Mouse (Mus musculus) midbrain, embryonic 10.5 days (tissue): ENCODE data around the gene Serpinb1a. TPM values are rescaled to one million over a fixed set of nuclear protein-coding genes. Genes with fewer than 3 reads are reported as not detected.
A peak's percentile ranks its signal among the peaks of the same experiment; 100 is the strongest.

ENCODE experiments used
- DNase-seq: peaks from one replicate; pipeline ENCODE4 v3.0.0-alpha.2; 2017; ENCODE audit warnings: low spot score
- H3K27ac ChIP-seq: fragments of 300-500 bp; sonication (generic); replicated peaks from 2 replicates; pipeline ENCODE4 v1.5.1; 2016; ENCODE audit warnings: mild to moderate bottlenecking
- H3K27me3 ChIP-seq: fragments of 300-500 bp; sonication (generic); 2 replicates; pipeline ENCODE4 v1.6.1; 2016; ENCODE audit warnings: low read depth, mild to moderate bottlenecking; ENCODE audit not compliant: poor library complexity, severe bottlenecking
- H3K36me3 ChIP-seq: fragments of 300-500 bp; sonication (generic); 2 replicates; pipeline ENCODE4 v1.6.1; 2016; ENCODE audit warnings: mild to moderate bottlenecking, moderate library complexity
- H3K4me1 ChIP-seq: fragments of 300-500 bp; sonication (generic); 2 replicates; pipeline ENCODE4 v1.6.1; 2016
- H3K4me3 ChIP-seq: fragments of 300-500 bp; sonication (generic); 2 replicates; pipeline ENCODE4 v1.5.1; 2016; ENCODE audit warnings: mild to moderate bottlenecking, moderate library complexity
- H3K9me3 ChIP-seq: fragments of 300-500 bp; sonication (generic); replicated peaks from 2 replicates; pipeline ENCODE4 v1.6.1; 2016; ENCODE audit warnings: mild to moderate bottlenecking
- WGBS: fragments of 180-500 bp; shearing (Covaris S2); methylation state at CpG from one replicate; pipeline ENCODE4 v1.1.7; 2016; 5-methylcytosine and 5-hydroxymethylcytosine counted together
- polyA plus RNA-seq: library from polyadenylated mRNA; unstranded; fragments of >200 nt; fragmentation: Nextera tagmentation; extraction: Ambion mirVana; gene quantifications from 2 replicates; pipeline ENCODE4 v1.2.1, GENCODE M21; 2016

The Serpinb1a gene
- polyA plus RNA-seq, 1 experiment from 2014 or later, result 1.1 TPM

DNA sequence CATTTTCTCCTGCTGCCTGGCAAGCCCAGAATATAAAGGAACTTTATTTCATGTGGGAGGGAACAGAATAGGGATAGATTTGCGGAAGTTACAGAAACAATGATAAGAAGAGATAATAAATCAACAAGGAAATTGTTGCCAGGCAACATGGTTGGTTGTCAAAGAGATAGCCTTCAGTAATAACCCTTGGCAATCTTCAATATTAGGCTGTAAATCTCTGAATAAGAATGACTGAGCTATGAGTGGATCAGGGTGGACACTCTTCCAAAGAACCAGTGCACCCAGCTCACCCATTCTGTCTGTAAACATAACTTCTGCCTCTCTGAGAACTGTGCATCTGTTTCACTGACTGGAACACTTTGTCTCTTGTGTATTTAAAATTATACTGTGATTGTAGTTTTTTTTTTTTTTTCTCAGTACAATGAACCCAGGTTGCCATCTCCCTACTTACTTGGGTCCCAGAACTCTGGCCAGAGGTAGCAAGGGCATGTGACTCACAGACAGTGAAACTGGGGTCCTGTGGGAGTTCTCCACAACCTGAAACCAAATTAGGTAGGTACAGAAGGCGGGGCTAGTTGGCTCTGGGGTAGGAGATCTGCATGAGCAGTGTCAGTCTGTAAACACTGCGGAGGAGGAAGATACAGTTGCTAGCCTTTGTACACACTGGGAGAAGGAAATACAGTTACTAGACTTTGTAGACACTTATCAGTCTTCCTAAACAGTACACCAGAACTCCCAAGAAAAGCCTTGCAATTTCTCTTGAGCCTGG is 19.3 kb downstream of the Serpinb1a start:
- no peaks in the 10 kb centered on the region for H3K9me3 ChIP-seq
- WGBS, result 99% methylated on average over 3 of the region's 3 CpGs
- DNase-seq, result no peak
- H3K27me3 ChIP-seq, result no peaks in the 10 kb centered on the region
- H3K4me1 ChIP-seq, result no peaks in the 10 kb centered on the region
- no peak overlapping the region for H3K27ac ChIP-seq
- no peaks in the 10 kb centered on the region for H3K36me3 ChIP-seq
- no peak overlapping the region for H3K4me3 ChIP-seq

DNA sequence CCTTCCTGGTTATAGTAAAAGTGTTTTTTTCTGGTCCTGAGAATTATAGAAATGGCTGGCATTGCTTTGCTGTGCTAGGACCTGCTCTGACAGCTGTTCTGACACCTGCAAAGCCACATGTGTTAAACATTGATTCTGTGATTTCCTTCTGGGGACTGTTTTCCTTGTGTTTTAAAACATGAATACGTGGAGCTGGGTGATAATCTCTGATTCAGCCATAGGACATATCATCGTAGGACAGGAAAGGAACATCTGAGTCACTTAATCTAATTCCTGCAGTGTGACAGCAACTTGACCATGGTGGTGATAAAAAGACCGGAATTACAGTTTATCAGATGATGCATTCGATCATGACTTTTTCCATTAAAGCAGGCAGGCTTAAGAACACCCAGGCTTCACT is 22.1 kb downstream of the Serpinb1a start:
- Histone ChIP-seq H3K27me3 (no peaks in the 10 kb centered on the region), H3K4me3 (no peak overlapping the region), H3K27ac (no peak overlapping the region), H3K4me1 (no peaks in the 10 kb centered on the region), H3K36me3 (no peaks in the 10 kb centered on the region), H3K9me3 (no peaks in the 10 kb centered on the region)
- 90% methylated on average over 4 of the region's 4 CpGs for WGBS
- DNase-seq, result no peak

DNA sequence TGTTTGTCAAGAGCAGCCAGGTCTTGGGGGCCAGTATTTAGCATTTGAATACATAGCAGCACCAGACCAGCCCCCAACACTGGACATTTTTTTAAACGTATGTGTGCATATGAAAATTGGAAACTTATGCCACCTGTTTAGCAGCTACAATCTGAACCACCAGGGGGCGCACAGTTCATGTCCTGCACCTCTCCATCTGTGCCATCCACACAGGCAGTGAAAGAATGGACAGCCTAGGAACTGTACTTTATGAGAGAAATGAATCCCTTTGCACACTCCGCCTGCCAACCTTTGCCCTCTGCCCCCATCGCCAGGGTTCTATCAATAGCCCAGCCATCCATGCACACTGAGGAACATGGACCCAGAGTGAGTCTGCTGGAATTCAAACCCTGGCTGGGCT is 23.0 kb downstream of the Serpinb1a start:
- Histone ChIP-seq H3K4me3 (no peak overlapping the region), H3K4me1 (no peaks in the 10 kb centered on the region), H3K27me3 (no peaks in the 10 kb centered on the region), H3K9me3 (no peaks in the 10 kb centered on the region), H3K27ac (no peak overlapping the region), H3K36me3 (peaks cover 6% of the 10 kb centered on the region; the same call in 1 of the 2 replicates)
- peak; percentile 48 for DNase-seq
- WGBS, result 69% methylated on average over 4 of the region's 4 CpGs

DNA sequence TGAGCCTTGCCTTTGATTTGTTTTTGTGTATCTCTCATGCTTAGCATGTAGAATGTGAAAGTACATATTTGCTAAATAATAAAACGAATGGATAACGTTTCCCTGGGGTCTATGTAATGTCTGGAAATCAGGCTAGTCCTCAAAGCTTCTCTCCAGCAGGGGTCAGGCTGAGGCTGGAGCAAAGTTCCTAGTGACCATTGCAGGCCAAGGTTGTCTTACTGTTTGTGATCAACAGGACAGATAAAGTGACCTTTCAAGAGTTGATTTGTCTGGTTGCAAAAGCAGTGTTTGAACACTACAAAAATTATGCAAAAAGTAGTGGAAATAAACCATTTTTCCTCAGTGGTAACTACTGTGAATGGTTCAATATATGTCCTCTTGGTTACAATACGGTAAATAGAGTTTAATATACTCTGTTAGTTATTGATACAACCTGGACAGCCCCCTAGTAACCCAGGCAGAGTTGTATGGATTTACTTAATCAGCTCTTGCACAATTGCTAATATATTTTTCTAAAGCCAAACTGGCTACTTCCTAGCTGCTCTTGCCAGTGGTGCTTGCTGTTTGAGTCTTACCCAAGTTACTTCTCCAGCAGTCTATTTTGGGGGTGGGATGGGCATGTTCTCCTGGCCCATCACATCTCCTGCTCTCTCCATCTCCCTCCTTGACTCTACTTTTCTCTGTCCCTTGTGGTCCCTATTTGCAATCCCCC is 23.7 kb downstream of the Serpinb1a start:
- Histone ChIP-seq H3K36me3 (peaks cover 11% of the 10 kb centered on the region), H3K27ac (no peak overlapping the region), H3K9me3 (no peaks in the 10 kb centered on the region), H3K4me1 (no peaks in the 10 kb centered on the region), H3K4me3 (no peak overlapping the region), H3K27me3 (no peaks in the 10 kb centered on the region)
- 84% methylated on average over 3 of the region's 3 CpGs for WGBS
- no peak for DNase-seq

DNA sequence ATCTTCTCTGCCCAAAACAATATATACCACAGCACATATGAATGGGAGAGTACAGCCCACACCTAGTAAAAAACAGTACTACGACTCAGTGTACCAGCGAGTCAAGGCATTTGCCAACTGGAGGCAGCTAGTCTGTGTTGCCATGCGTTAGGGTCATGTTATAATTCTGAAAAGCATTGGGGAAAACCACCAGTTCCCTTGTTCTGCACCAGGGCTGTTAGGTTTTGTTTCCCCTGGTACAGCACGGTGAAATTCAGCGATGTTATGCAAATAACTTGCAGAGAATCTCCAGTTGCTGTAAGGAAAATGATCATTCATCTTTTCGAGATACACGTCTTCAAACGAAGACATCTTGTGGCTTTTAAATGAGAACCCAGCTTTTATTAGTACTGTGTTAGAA is 25.4 kb downstream of the Serpinb1a start:
- 91% methylated on average over 8 of the region's 8 CpGs for WGBS

DNA sequence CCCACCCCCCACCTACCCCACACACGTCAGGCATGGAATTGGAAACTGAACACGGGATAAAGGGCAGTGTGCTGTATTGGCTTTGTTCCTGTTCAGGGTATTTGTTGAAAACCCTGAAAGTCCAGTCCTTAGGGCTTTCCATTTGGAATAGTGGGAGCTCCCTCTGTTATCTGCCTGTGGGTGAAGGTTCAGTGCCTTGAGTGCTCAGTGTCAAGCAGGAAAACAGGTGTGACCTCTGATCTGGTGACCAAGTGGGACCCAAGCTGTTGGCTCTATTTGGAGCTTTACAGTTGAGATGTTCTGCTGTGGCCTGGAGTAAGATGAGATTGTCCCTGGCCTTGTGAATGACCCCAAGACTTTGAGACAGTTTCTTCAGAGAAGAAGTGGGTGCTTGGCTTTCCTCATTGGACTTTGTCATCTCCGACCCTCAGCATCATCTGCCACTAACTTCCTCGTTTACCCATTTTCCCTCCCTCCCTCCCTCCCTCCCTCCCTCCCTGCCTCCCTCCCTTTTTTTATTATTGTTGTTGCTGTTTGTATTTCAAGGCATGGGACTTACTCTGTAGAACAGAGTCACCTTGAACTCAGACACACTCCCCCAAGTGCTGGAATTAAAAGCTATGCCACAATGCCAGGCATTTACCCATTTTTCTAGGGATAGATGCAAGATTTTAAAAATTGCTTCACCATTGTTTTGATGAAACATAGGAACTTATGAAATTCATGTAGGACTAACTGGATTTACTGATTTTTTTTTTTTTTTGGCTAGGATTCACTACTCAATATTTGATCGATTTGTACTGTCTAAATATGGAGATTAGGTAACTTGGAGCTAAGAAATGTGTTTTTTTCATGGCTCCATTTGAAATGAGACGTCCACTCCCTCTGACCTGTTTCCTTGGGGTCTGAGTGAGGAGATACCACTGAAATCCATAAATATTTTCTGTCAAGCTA is 26.3 kb downstream of the Serpinb1a start:
- H3K4me1 ChIP-seq, result no peaks in the 10 kb centered on the region
- WGBS, result 87% methylated on average over 6 of the region's 6 CpGs
- H3K36me3 ChIP-seq, result peaks cover 37% of the 10 kb centered on the region
- DNase-seq, result no peak
- no peak overlapping the region for H3K27ac ChIP-seq
- H3K27me3 ChIP-seq, result no peaks in the 10 kb centered on the region
- H3K4me3 ChIP-seq, result no peak overlapping the region
- H3K9me3 ChIP-seq, result no peaks in the 10 kb centered on the region

More for the DNA sequence above, 25.4 kb downstream of the Serpinb1a start:
- H3K4me1 ChIP-seq, result no peaks in the 10 kb centered on the region
- H3K27ac ChIP-seq, result no peak overlapping the region
- H3K4me3 ChIP-seq, result no peak overlapping the region
- no peak for DNase-seq
- peaks cover 28% of the 10 kb centered on the region for H3K36me3 ChIP-seq
- H3K27me3 ChIP-seq, result no peaks in the 10 kb centered on the region
- no peaks in the 10 kb centered on the region for H3K9me3 ChIP-seq

DNA sequence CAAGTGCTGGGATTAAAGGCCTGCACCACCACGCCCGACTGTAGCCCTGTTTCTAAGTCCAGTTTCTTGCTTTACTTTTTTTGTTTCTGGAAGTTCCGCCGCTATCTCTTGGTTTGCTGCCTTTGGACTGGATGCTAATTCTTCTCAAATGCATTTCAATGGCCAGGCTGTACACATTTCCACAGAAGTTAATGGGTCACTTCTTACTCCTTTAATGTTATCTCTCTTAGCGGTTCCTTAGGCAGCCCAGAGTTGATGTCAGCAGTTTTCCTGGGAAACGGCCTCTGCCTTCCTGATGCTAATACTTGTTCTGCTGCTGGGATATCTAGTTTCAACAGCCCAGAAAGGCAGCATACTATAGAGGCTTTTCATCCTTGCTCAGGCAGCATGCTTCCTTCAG is 27.9 kb downstream of the Serpinb1a start:
- Histone ChIP-seq H3K36me3 (peaks cover 52% of the 10 kb centered on the region), H3K4me1 (no peaks in the 10 kb centered on the region), H3K4me3 (no peak overlapping the region), H3K9me3 (no peaks in the 10 kb centered on the region), H3K27me3 (no peaks in the 10 kb centered on the region), H3K27ac (no peak overlapping the region)
- 93% methylated on average over 6 of the region's 6 CpGs for whole genome bisulfite sequencing
- no peak for DNase-seq

DNA sequence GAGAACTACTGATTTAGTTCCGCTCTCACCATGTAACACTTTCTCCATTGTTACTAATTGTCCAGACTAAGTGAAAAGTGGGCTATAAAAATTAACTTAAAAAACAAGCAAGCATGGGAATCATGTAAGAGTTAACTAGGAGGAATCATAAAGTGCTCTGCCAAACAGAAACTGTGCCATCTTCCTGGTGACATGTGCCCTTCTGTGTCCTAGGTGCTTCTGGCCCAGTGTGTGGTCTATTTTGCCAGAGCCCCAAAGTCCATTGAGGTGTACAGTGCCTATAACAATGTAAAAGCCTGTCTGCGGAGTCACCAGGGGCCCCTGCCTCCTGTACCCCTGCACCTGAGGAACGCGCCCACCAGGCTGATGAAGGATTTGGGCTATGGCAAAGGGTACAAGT is 29.3 kb downstream of the Serpinb1a start:
- Histone ChIP-seq H3K27ac (no peak overlapping the region), H3K27me3 (no peaks in the 10 kb centered on the region), H3K36me3 (peaks cover 67% of the 10 kb centered on the region), H3K4me3 (no peak overlapping the region), H3K9me3 (no peaks in the 10 kb centered on the region), H3K4me1 (no peaks in the 10 kb centered on the region)
- DNase-seq, result no peak
- 97% methylated on average over 4 of the region's 4 CpGs for WGBS

DNA sequence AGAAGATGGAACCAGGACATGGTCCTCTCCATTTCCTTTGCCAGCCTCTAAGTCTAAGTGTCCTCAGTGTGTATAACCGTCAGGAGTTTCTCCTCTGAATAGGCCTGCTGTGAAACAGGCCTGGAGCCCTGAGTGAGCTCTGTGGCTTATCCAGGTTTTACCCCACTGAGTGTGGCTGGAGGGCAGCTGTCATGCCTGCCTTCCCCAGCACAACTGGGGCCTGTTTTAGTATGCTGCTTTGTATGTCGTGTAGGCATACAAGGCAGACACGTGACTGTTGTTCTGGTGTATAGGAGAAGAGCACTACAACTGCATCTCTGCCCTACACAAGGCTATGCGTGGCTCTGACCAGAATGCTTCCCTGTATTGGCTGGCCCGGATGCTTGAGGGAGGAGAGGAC is 31.1 kb downstream of the Serpinb1a start:
- H3K36me3 ChIP-seq, result peaks cover 74% of the 10 kb centered on the region
- no peaks in the 10 kb centered on the region for H3K9me3 ChIP-seq
- 89% methylated on average over 5 of the region's 5 CpGs for WGBS
- no peaks in the 10 kb centered on the region for H3K27me3 ChIP-seq
- no peaks in the 10 kb centered on the region for H3K4me1 ChIP-seq
- H3K27ac ChIP-seq, result no peak overlapping the region
- DNase-seq, result no peak
- no peak overlapping the region for H3K4me3 ChIP-seq

DNA sequence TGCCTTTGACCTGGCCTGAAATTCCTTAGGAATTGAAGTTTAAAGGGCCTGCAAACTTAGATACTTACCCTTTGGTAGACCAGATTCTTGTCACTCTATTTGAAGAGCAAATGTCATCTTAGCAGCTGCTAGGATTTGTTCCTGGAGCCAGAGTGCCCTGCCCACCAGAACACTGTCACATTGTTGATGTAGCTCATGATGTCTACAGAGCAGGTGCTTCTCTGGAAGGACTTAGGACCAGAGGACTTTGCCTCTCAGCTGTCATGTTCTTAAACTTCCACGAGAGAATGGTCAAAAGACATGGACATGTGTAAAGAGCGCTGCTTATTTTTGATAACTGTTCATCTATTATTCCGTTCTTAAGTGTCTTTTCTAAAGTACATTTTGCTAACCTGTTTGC is 31.7 kb downstream of the Serpinb1a start:
- Histone ChIP-seq H3K27me3 (no peaks in the 10 kb centered on the region), H3K4me3 (no peak overlapping the region), H3K9me3 (no peaks in the 10 kb centered on the region), H3K27ac (no peak overlapping the region), H3K36me3 (peaks cover 81% of the 10 kb centered on the region), H3K4me1 (no peaks in the 10 kb centered on the region)
- DNase-seq, result no peak
- 92% methylated on average over 3 of the region's 3 CpGs for WGBS

DNA sequence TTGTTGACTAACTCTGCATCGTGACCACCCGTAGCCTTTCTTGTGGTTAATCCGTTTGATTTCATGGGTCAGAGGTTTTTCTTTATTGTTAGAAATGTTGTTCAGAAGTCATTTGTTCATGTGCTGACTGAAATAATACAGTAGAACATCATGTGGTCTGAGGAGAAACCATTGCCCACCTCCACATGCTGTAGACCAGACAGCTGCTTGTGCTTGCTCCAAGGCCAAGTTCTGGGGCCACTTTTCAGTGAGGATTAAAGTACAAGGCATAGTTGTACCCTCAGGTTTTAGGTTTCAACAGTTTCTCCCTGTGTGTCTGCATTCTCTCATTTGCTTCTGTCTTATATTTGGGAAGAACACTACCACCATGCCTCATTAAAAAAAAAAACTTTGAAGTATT is 43.4 kb downstream of the Serpinb1a start:
- DNase-seq, result no peak
- Histone ChIP-seq H3K4me1 (peaks cover 47% of the 10 kb centered on the region), H3K4me3 (no peak overlapping the region), H3K9me3 (no peaks in the 10 kb centered on the region), H3K27me3 (no peaks in the 10 kb centered on the region; the same call in 1 of the 2 replicates), H3K36me3 (peaks cover 43% of the 10 kb centered on the region), H3K27ac (no peak overlapping the region)
- 39% methylated on average over 3 of the region's 3 CpGs for WGBS

DNA sequence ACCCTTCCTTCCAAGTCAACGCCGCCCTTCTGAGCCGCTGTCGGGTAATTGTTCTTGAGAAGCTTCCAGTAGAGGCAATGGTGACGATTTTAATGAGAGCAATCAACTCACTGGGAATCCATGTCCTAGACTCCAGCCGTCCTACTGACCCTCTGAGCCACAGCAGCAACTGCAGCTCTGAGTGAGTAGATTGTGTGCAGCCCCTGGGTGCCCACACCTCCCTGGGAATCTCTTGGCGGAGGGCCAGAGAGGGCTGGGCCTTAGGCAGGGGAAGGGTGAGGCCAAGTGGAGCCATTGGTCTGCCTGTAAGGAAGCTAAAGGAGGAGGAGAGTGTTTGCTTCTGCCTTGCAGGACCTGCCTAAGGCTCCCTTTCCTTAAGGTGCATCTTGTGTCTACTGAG is 44.2 kb downstream of the Serpinb1a start:
- H3K36me3 ChIP-seq, result peaks cover 42% of the 10 kb centered on the region
- H3K4me1 ChIP-seq, result peaks cover 54% of the 10 kb centered on the region
- H3K4me3 ChIP-seq, result no peak overlapping the region
- DNase-seq, result no peak
- H3K9me3 ChIP-seq, result no peaks in the 10 kb centered on the region
- no peak overlapping the region for H3K27ac ChIP-seq
- H3K27me3 ChIP-seq, result no peaks in the 10 kb centered on the region; the same call in 1 of the 2 replicates
- 88% methylated on average over 7 of the region's 7 CpGs for WGBS
